Mouse (Mus musculus): ENCODE data around the gene Cpsf7.
A peak's percentile ranks its signal among the peaks of the same experiment; 100 is the strongest.

Cpsf7 gene

GRCm38 (mm10) chr19:10560108-10560507 lies 35.0 kb downstream of the Cpsf7 start:
- no peak for DNase-seq (ENCODE audit: low spot score in 2 of 2)

- DNase-seq (ENCODE audit: low spot score in 2 of 2) = no peak
Measured at GRCm38 (mm10) chr19:10561558-10562314, 36.7 kb downstream of the Cpsf7 start.

- no peak for DNase-seq (ENCODE audit: low spot score in 2 of 2)
Measured at GRCm38 (mm10) chr19:10562351-10562750, 37.3 kb downstream of the Cpsf7 start.

GRCm38 (mm10) chr19:10564278-10564677 lies 39.2 kb downstream of the Cpsf7 start:
- no peak for DNase-seq (ENCODE audit: low spot score in 2 of 2)

GRCm38 (mm10) chr19:10565217-10565616 lies 40.2 kb downstream of the Cpsf7 start:
- DNase-seq (ENCODE audit: low spot score in 2 of 2) = no peak

- DNase-seq (ENCODE audit: low spot score in 2 of 2) = no peak
Measured at GRCm38 (mm10) chr19:10569627-10570026, 44.6 kb downstream of the Cpsf7 start.

GRCm38 (mm10) chr19:10576690-10577561 lies 51.9 kb downstream of the Cpsf7 start, which contains the start of the genes Cyb561a3 and Tmem138:
TSS of gene Cyb561a3 (plus strand) at chr19:10577172.
TSS of gene Tmem138 (minus strand) at chr19:10577362.
- peak; percentile 92 to 93 for DNase-seq (ENCODE audit: low spot score in 2 of 2)

- DNase-seq (ENCODE audit: low spot score in 2 of 2) = no peak
Measured at GRCm38 (mm10) chr19:10580102-10580501, 55.0 kb downstream of the Cpsf7 start.

GRCm38 (mm10) chr19:10580761-10581160 lies 55.7 kb downstream of the Cpsf7 start:
- DNase-seq (ENCODE audit: low spot score in 2 of 2) = peak in 1 of 2 experiments; percentile 29

GRCm38 (mm10) chr19:10581984-10582383 lies 56.9 kb downstream of the Cpsf7 start:
- peak in 1 of 2 experiments; percentile 52 for DNase-seq (ENCODE audit: low spot score in 2 of 2)

GRCm38 (mm10) chr19:10583550-10584146 lies 58.6 kb downstream of the Cpsf7 start:
- DNase-seq (ENCODE audit: low spot score in 2 of 2) = no peak

- DNase-seq (ENCODE audit: low spot score in 2 of 2) = peak in 1 of 2 experiments; percentile 47
Measured at GRCm38 (mm10) chr19:10585112-10585511, 60.0 kb downstream of the Cpsf7 start.

GRCm38 (mm10) chr19:10587231-10587630 lies 62.2 kb downstream of the Cpsf7 start:
- no peak for DNase-seq (ENCODE audit: low spot score in 2 of 2)

GRCm38 (mm10) chr19:10589127-10589857 lies 64.2 kb downstream of the Cpsf7 start:
- no peak for DNase-seq (ENCODE audit: low spot score in 2 of 2)

GRCm38 (mm10) chr19:10590301-10590700 lies 65.2 kb downstream of the Cpsf7 start:
- no peak for DNase-seq (ENCODE audit: low spot score in 2 of 2)

- DNase-seq (ENCODE audit: low spot score in 2 of 2) = no peak
Measured at GRCm38 (mm10) chr19:10591659-10592377, 66.8 kb downstream of the Cpsf7 start.

All from natural killer cell, adult 2 months (primary cell).